10 mouse cellular contexts compared by ENCODE assay signal in the genomic region with DNA sequence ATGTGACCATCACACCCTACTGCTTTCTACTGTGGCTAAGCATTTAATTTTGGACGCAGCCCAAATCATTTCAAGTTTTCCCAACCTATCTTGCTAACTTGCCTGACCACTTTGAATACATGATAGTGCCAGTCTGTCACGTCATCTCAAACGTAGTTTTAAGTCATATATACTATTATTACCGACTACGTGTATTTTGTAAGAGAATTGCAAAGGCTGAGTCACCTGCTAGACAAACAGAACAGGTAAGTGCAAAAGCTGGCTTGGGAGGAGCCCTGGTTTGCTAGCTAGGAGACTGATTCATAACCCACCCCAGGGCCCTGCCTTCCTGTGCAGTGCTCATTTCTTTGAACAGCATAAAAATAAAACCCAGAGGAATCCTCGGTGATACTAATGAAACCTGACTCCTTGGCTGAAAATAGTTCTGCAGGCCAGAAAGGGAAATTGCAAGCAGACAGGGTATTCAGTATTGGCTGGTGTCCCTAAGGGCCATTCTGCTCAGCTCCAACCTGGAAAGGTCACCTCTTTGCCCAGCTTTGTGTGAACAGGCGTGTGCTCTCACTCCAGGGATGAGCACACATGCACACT.
A peak's percentile ranks its signal among the peaks of the same experiment; 100 is the strongest.
DNase-seq lines count a peak whose midpoint lies in the region; ATAC-seq and TF ChIP-seq lines count a peak whose summit lies in the region.
"Had no signal": no experiment of that assay in that cellular context is flagged by ENCODE, and none has a peak within 500 bp of the region (broad histone marks: within the 10 kb centered on the region; RNA-seq: fewer than 3 reads in every experiment).

No protein-coding gene starts in this region.

- TF ChIP-seq EP300 in MEL (IDR thresholded peaks at IDR 0.05; ENCODE audit: low read depth in 1 of 2, low read length in 2 of 2): no peak

- TF ChIP-seq CTCF in MEL (IDR thresholded peaks at IDR 0.05 in 2 of 3, conservative IDR thresholded peaks at IDR 0.05 in 1 of 3; ENCODE audit: control insufficient read depth in 1 of 3, insufficient read depth in 1 of 3, low read depth in 2 of 3, low read length in 3 of 3, poor library complexity in 1 of 3, severe bottlenecking in 1 of 3): no peak
- TF ChIP-seq CTCF in cerebellum, adult 2 months (IDR thresholded peaks at IDR 0.05; ENCODE audit: borderline replicate concordance, insufficient read depth, low read depth, low read length): no peak

- DNase-seq in hindbrain, embryonic 11.5 days (ENCODE audit: low spot score): peak; percentile 5
- DNase-seq in hindbrain, embryonic 14.5 days (ENCODE audit: low spot score): no peak
- DNase-seq in MEL (ENCODE audit: low read depth, low spot score): no peak
- DNase-seq in cerebellum, adult 2 months: peak; percentile 46 to 80
- peak; percentile 43 for DNase-seq in limb, embryonic 14.5 days (ENCODE audit: low spot score)
- DNase-seq in frontal cortex, postnatal 10 days (ENCODE audit: low spot score in 2 of 2): no peak
- no peak for DNase-seq in kidney, postnatal 10 days
- DNase-seq: left cerebral cortex, postnatal 4 days; right cerebral cortex, postnatal 25 days had no signal

- no peaks in the 10 kb centered on the region for H3K9me3 ChIP-seq in hindbrain, embryonic 11.5 days (ENCODE audit: control insufficient read depth, low read length)
- no peaks in the 10 kb centered on the region for H3K9me3 ChIP-seq in hindbrain, embryonic 14.5 days (ENCODE audit: control insufficient read depth, low read length)
- H3K9me3 ChIP-seq in MEL (replicated peaks; ENCODE audit: insufficient read depth, low read length): no peaks in the 10 kb centered on the region
- H3K9me3 ChIP-seq in limb, embryonic 14.5 days (ENCODE audit: control insufficient read depth, low read length): no peaks in the 10 kb centered on the region
- no peaks in the 10 kb centered on the region for H3K9me3 ChIP-seq in kidney, embryonic 16.5 days (ENCODE audit: low read length)

- no peak for TF ChIP-seq POLR2A in MEL (IDR thresholded peaks at IDR 0.05; ENCODE audit: control insufficient read depth in 1 of 2, insufficient read depth in 1 of 2, low read depth in 1 of 2, low read length in 2 of 2, poor library complexity in 1 of 2)
- TF ChIP-seq POLR2A in cerebellum, adult 2 months (IDR thresholded peaks at IDR 0.05; ENCODE audit: borderline replicate concordance, insufficient read depth, low read length): no peak
- no peak for TF ChIP-seq POLR2A in limb, embryonic 14.5 days (IDR thresholded peaks at IDR 0.05; ENCODE audit: borderline replicate concordance, extremely low read depth, insufficient read depth, insufficient read length)

- H3K4me2 ChIP-seq in hindbrain, embryonic 11.5 days (replicated peaks; ENCODE audit: low read depth, low read length): no peak overlapping the region
- H3K4me2 ChIP-seq in hindbrain, embryonic 14.5 days (replicated peaks): no peak overlapping the region
- no peak overlapping the region for H3K4me2 ChIP-seq in limb, embryonic 14.5 days (replicated peaks; ENCODE audit: low read depth, low read length, severe bottlenecking)
- no peak overlapping the region for H3K4me2 ChIP-seq in kidney, embryonic 16.5 days (replicated peaks; ENCODE audit: low read depth, low read length)

- WGBS in hindbrain, embryonic 11.5 days: 81% methylated on average over 7 of the region's 7 CpGs
- 84% methylated on average over 7 of the region's 7 CpGs for WGBS in hindbrain, embryonic 14.5 days
- 45% methylated on average over 7 of the region's 7 CpGs for WGBS in cerebellum, adult 2 months
- WGBS in limb, embryonic 14.5 days: 54% methylated on average over 7 of the region's 7 CpGs
- WGBS in kidney, embryonic 16.5 days: 72% methylated on average over 7 of the region's 7 CpGs

- no peaks in the 10 kb centered on the region for H3K27me3 ChIP-seq in hindbrain, embryonic 11.5 days (ENCODE audit: control insufficient read depth, insufficient read depth, low read length)
- H3K27me3 ChIP-seq in hindbrain, embryonic 14.5 days (ENCODE audit: control insufficient read depth, insufficient read depth, low read length): no peaks in the 10 kb centered on the region
- H3K27me3 ChIP-seq in MEL (ENCODE audit: control insufficient read depth in 1 of 2, insufficient read depth in 2 of 2, low read length in 2 of 2): no peaks in the 10 kb centered on the region; a peak in 1 of 4 replicates
- no peaks in the 10 kb centered on the region for H3K27me3 ChIP-seq in cerebellum, adult 2 months (ENCODE audit: control insufficient read depth, insufficient read depth, low read length)
- no peaks in the 10 kb centered on the region for H3K27me3 ChIP-seq in limb, embryonic 14.5 days (ENCODE audit: control insufficient read depth, insufficient read depth, low read length)
- no peaks in the 10 kb centered on the region for H3K27me3 ChIP-seq in kidney, embryonic 16.5 days (ENCODE audit: insufficient read depth, low read length)

- H3K36me3 ChIP-seq in hindbrain, embryonic 11.5 days (ENCODE audit: control insufficient read depth, insufficient read depth, low read length): no peaks in the 10 kb centered on the region
- no peaks in the 10 kb centered on the region for H3K36me3 ChIP-seq in hindbrain, embryonic 14.5 days (replicated peaks; ENCODE audit: control insufficient read depth, insufficient read depth)
- H3K36me3 ChIP-seq in MEL (ENCODE audit: control insufficient read depth in 1 of 2, insufficient read depth in 2 of 2, low read length in 2 of 2): peaks cover 0 to 3% of the 10 kb centered on the region in 2 experiments; a peak in 2 of 4 replicates
- no peaks in the 10 kb centered on the region for H3K36me3 ChIP-seq in limb, embryonic 14.5 days (ENCODE audit: control insufficient read depth, insufficient read depth, low read length)
- no peaks in the 10 kb centered on the region for H3K36me3 ChIP-seq in kidney, embryonic 16.5 days (ENCODE audit: insufficient read depth, low read length)

- 0 out of 2 replicates have a peak, but pooled peaks have one; percentile 10 for ATAC-seq in hindbrain, embryonic 11.5 days (ENCODE audit: low FRiP score)
- ATAC-seq in hindbrain, embryonic 14.5 days (ENCODE audit: low FRiP score): no peak
- ATAC-seq in limb, embryonic 14.5 days (ENCODE audit: low FRiP score, low read depth): peak; percentile 47; the same call in 1 of the 2 replicates
- no peak for ATAC-seq in kidney, embryonic 16.5 days (ENCODE audit: low FRiP score, low TSS enrichment)

- H3K79me2 ChIP-seq in MEL (ENCODE audit: control insufficient read depth, insufficient read depth, low read length, poor library complexity): no peaks in the 10 kb centered on the region

- no peak overlapping the region for H3K27ac ChIP-seq in hindbrain, embryonic 11.5 days (ENCODE audit: low read depth, low read length)
- H3K27ac ChIP-seq in hindbrain, embryonic 14.5 days: no peak overlapping the region
- H3K27ac ChIP-seq in MEL (ENCODE audit: control insufficient read depth, low read depth, low read length): no peak overlapping the region
- H3K27ac ChIP-seq in cerebellum, adult 2 months (ENCODE audit: insufficient read depth, low read length): no peak overlapping the region
- H3K27ac ChIP-seq in limb, embryonic 14.5 days (replicated peaks; ENCODE audit: low read depth, low read length): no peak overlapping the region
- H3K27ac ChIP-seq in kidney, embryonic 16.5 days (ENCODE audit: low read length): no peak overlapping the region

- TF ChIP-seq RAD21 in MEL (IDR thresholded peaks at IDR 0.05; ENCODE audit: low read depth, low read length): no peak

- H3K4me1 ChIP-seq in hindbrain, embryonic 11.5 days (replicated peaks; ENCODE audit: control insufficient read depth, insufficient read depth, low read length): no peaks in the 10 kb centered on the region
- H3K4me1 ChIP-seq in hindbrain, embryonic 14.5 days (replicated peaks; ENCODE audit: control insufficient read depth, insufficient read depth, low read length): no peaks in the 10 kb centered on the region
- peaks cover 3 to 4% of the 10 kb centered on the region in 2 experiments; a peak in 3 of 4 replicates for H3K4me1 ChIP-seq in MEL (ENCODE audit: control insufficient read depth in 1 of 2, insufficient read depth in 2 of 2, low read length in 2 of 2)
- H3K4me1 ChIP-seq in cerebellum, adult 2 months (ENCODE audit: control insufficient read depth, insufficient read depth, low read length): no peaks in the 10 kb centered on the region
- peaks cover 11% of the 10 kb centered on the region; the same call in 1 of the 2 replicates for H3K4me1 ChIP-seq in limb, embryonic 14.5 days (ENCODE audit: control insufficient read depth, insufficient read depth, low read length)
- H3K4me1 ChIP-seq in kidney, embryonic 16.5 days (ENCODE audit: insufficient read depth, low read length): no peaks in the 10 kb centered on the region

- no peak overlapping the region for H3K4me3 ChIP-seq in hindbrain, embryonic 11.5 days (ENCODE audit: low read depth, low read length)
- no peak overlapping the region for H3K4me3 ChIP-seq in hindbrain, embryonic 14.5 days (replicated peaks; ENCODE audit: low read length)
- H3K4me3 ChIP-seq in MEL (ENCODE audit: control insufficient read depth in 1 of 2, insufficient read depth in 1 of 2, low read depth in 2 of 2, low read length in 2 of 2): no peak overlapping the region
- no peak overlapping the region for H3K4me3 ChIP-seq in cerebellum, adult 2 months (replicated peaks; ENCODE audit: insufficient read depth, low read depth, low read length)
- H3K4me3 ChIP-seq in limb, embryonic 14.5 days (replicated peaks; ENCODE audit: low read length): no peak overlapping the region
- no peak overlapping the region for H3K4me3 ChIP-seq in kidney, embryonic 16.5 days (ENCODE audit: low read length)

- H3K9ac ChIP-seq in hindbrain, embryonic 11.5 days (ENCODE audit: low read depth, low read length): no peak overlapping the region
- no peak overlapping the region for H3K9ac ChIP-seq in hindbrain, embryonic 14.5 days
- H3K9ac ChIP-seq in MEL (ENCODE audit: control insufficient read depth, low read depth, low read length, poor library complexity, severe bottlenecking): no peak overlapping the region
- no peak overlapping the region for H3K9ac ChIP-seq in limb, embryonic 14.5 days (ENCODE audit: low read depth, low read length, severe bottlenecking)
- H3K9ac ChIP-seq in kidney, embryonic 16.5 days (replicated peaks; ENCODE audit: low read length): no peak overlapping the region

TF ChIP-seq in MEL, 35 proteins besides CTCF, POLR2A, EP300 and RAD21:
- TF ChIP-seq MAX (IDR thresholded peaks at IDR 0.05; ENCODE audit: low read length): no peak
- no peak for TF ChIP-seq USF1 (IDR thresholded peaks at IDR 0.05; ENCODE audit: low read depth, low read length)
- TF ChIP-seq ZMIZ1 (IDR thresholded peaks at IDR 0.05; ENCODE audit: low read depth, low read length): no peak
- no peak for TF ChIP-seq CHD2 (IDR thresholded peaks at IDR 0.05; ENCODE audit: low read length)
- TF ChIP-seq MXI1 (IDR thresholded peaks at IDR 0.05; ENCODE audit: low read depth, low read length): no peak
- no peak for TF ChIP-seq POLR2AphosphoS2 (IDR thresholded peaks at IDR 0.05; ENCODE audit: low read length)
- 0 out of 2 replicates have a peak, but pooled peaks have one; percentile 33 for TF ChIP-seq ZNF384 (IDR thresholded peaks at IDR 0.05; ENCODE audit: low read depth, low read length)
- no peak for TF ChIP-seq GABPA (IDR thresholded peaks at IDR 0.05; ENCODE audit: low read depth, low read length)
- no peak for TF ChIP-seq TAL1 (IDR thresholded peaks at IDR 0.05; ENCODE audit: low read length)

Comparison
In these comparisons a context has a peak if more than half of its experiments do, and no peak if none do; other contexts are left out.
1. ATAC-seq: peak in hindbrain, embryonic 11.5 days (single experiment) and limb, embryonic 14.5 days (single experiment); none in hindbrain, embryonic 14.5 days (single experiment) and kidney, embryonic 16.5 days (single experiment).
2. DNase-seq: peak in hindbrain, embryonic 11.5 days (single experiment), cerebellum, adult 2 months (2 of 2) and limb, embryonic 14.5 days (single experiment); none in hindbrain, embryonic 14.5 days (single experiment), MEL (single experiment), frontal cortex, postnatal 10 days (0 of 2) and kidney, postnatal 10 days (single experiment).